Mouse (Mus musculus): ENCODE results near the gene Ttpal. TPM values are rescaled to one million over a fixed set of nuclear protein-coding genes. Genes with fewer than 3 reads are reported as not detected.

Ttpal gene
- polyA plus RNA-seq, 1 experiment from 2014 or later, result 35.7 TPM

DNA sequence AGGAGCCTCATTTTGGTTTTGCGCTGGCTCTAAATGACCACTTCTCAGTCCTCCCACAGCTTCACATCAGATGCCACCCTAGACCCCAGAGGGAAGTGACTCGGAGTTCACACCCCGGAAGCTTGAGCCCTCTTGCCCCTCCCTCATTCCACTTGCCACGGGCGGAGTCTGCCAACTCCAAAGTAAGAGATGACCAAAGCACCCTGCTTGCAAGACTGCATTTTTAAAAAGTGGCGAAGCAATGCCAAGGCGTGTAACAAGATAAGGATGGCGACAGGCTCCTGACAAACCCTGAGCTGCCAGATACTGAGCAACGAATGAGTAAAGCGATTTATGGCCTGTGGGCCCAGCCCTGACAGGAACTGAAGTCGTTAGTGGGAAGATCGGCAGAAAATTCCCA lies 11.9 kb upstream of the Ttpal start:
- H3K4me3 ChIP-seq (ENCODE audit: low read length), result no peak overlapping the region
- H3K9ac ChIP-seq (replicated peaks; ENCODE audit: low read length), result no peak overlapping the region
- H3K27ac ChIP-seq (ENCODE audit: low read length), result no peak overlapping the region
- H3K9me3 ChIP-seq (ENCODE audit: low read length), result no peaks in the 10 kb centered on the region
- WGBS, result 57% methylated on average over 12 of the region's 12 CpGs
- no peaks in the 10 kb centered on the region for H3K36me3 ChIP-seq (ENCODE audit: insufficient read depth, low read length)
- H3K27me3 ChIP-seq (ENCODE audit: insufficient read depth, low read length), result no peaks in the 10 kb centered on the region
- H3K4me2 ChIP-seq (replicated peaks; ENCODE audit: low read depth, low read length), result no peak overlapping the region
- ATAC-seq (ENCODE audit: low FRiP score, low TSS enrichment), result no peak
- H3K4me1 ChIP-seq (ENCODE audit: insufficient read depth, low read length), result peaks cover 5% of the 10 kb centered on the region

GRCm38 (mm10) chr2:163590996-163591395 lies 11.1 kb upstream of the Ttpal start:
- Histone ChIP-seq H3K4me2 (replicated peaks; ENCODE audit: low read depth, low read length) (no peak overlapping the region), H3K27me3 (ENCODE audit: insufficient read depth, low read length) (no peaks in the 10 kb centered on the region), H3K9ac (replicated peaks; ENCODE audit: low read length) (no peak overlapping the region), H3K9me3 (ENCODE audit: low read length) (no peaks in the 10 kb centered on the region), H3K4me1 (ENCODE audit: insufficient read depth, low read length) (peaks cover 10% of the 10 kb centered on the region), H3K27ac (ENCODE audit: low read length) (no peak overlapping the region), H3K36me3 (ENCODE audit: insufficient read depth, low read length) (no peaks in the 10 kb centered on the region), H3K4me3 (ENCODE audit: low read length) (no peak overlapping the region)
- WGBS, result 73% methylated on average over 5 of the region's 5 CpGs
- ATAC-seq (ENCODE audit: low FRiP score, low TSS enrichment), result no peak

- 79% methylated on average over 1 of the region's 1 CpGs for WGBS
- H3K4me3 ChIP-seq (ENCODE audit: low read length), result no peak overlapping the region
Measured at GRCm38 (mm10) chr2:163592084-163592483, 10.0 kb upstream of the Ttpal start.

DNA sequence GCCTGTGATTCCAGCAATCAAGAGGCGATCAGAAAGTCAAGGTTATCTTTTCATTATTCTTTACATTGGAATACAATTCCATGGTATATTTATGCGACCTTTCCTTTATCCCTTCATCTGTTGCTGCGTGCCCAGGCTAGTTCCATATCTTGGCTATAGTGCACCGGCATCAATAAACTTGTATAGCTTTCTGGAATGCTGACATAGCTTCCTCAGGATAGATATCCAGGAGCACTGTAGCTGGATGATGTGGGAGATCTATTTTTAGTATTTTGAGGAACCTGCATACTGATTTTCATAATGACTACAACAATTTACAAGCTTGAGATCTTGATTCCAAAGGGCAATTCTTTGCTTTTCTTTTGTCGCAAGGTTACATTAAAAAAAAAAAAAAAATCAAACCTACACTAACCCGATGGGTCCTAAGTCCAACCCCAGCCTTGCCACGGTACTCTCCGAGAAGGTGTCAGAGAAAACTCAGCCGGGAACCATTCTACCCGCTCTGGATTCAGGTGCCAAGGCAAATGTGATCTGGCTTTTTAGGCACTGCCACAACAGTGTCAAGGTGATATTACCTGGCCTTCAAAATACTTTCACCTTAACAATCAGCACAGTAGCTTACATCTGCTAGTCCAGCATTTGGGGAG lies 8.4 kb upstream of the Ttpal start:
- peaks cover 16% of the 10 kb centered on the region for H3K4me1 ChIP-seq (ENCODE audit: insufficient read depth, low read length)
- H3K27me3 ChIP-seq (ENCODE audit: insufficient read depth, low read length), result no peaks in the 10 kb centered on the region
- no peak overlapping the region for H3K4me3 ChIP-seq (ENCODE audit: low read length)
- no peak overlapping the region for H3K4me2 ChIP-seq (replicated peaks; ENCODE audit: low read depth, low read length)
- no peak overlapping the region for H3K27ac ChIP-seq (ENCODE audit: low read length)
- no peaks in the 10 kb centered on the region for H3K36me3 ChIP-seq (ENCODE audit: insufficient read depth, low read length)
- H3K9me3 ChIP-seq (ENCODE audit: low read length), result no peaks in the 10 kb centered on the region
- ATAC-seq (ENCODE audit: low FRiP score, low TSS enrichment), result no peak
- WGBS, result 85% methylated on average over 10 of the region's 10 CpGs
- H3K9ac ChIP-seq (replicated peaks; ENCODE audit: low read length), result no peak overlapping the region

More at GRCm38 (mm10) chr2:163592084-163592483, 10.0 kb upstream of the Ttpal start:
- no peak for ATAC-seq (ENCODE audit: low FRiP score, low TSS enrichment)
- no peaks in the 10 kb centered on the region for H3K27me3 ChIP-seq (ENCODE audit: insufficient read depth, low read length)
- no peaks in the 10 kb centered on the region for H3K36me3 ChIP-seq (ENCODE audit: insufficient read depth, low read length)
- no peak overlapping the region for H3K27ac ChIP-seq (ENCODE audit: low read length)
- H3K4me2 ChIP-seq (replicated peaks; ENCODE audit: low read depth, low read length), result no peak overlapping the region
- no peaks in the 10 kb centered on the region for H3K9me3 ChIP-seq (ENCODE audit: low read length)
- peaks cover 16% of the 10 kb centered on the region for H3K4me1 ChIP-seq (ENCODE audit: insufficient read depth, low read length)
- H3K9ac ChIP-seq (replicated peaks; ENCODE audit: low read length), result no peak overlapping the region

GRCm38 (mm10) chr2:163595119-163595518 lies 7.0 kb upstream of the Ttpal start:
- WGBS, result 14% methylated on average over 2 of the region's 2 CpGs
- peak overlapping the region; percentile 71 for H3K27ac ChIP-seq (ENCODE audit: low read length)
- 0 out of 2 replicates have a peak, but pooled peaks have one; percentile 47 for ATAC-seq (ENCODE audit: low FRiP score, low TSS enrichment)
- no peaks in the 10 kb centered on the region for H3K27me3 ChIP-seq (ENCODE audit: insufficient read depth, low read length)
- H3K4me1 ChIP-seq (ENCODE audit: insufficient read depth, low read length), result peaks cover 16% of the 10 kb centered on the region
- no peak overlapping the region for H3K4me3 ChIP-seq (ENCODE audit: low read length)
- H3K9me3 ChIP-seq (ENCODE audit: low read length), result no peaks in the 10 kb centered on the region
- no peak overlapping the region for H3K9ac ChIP-seq (replicated peaks; ENCODE audit: low read length)
- no peak overlapping the region for H3K4me2 ChIP-seq (replicated peaks; ENCODE audit: low read depth, low read length)
- H3K36me3 ChIP-seq (ENCODE audit: insufficient read depth, low read length), result no peaks in the 10 kb centered on the region

DNA sequence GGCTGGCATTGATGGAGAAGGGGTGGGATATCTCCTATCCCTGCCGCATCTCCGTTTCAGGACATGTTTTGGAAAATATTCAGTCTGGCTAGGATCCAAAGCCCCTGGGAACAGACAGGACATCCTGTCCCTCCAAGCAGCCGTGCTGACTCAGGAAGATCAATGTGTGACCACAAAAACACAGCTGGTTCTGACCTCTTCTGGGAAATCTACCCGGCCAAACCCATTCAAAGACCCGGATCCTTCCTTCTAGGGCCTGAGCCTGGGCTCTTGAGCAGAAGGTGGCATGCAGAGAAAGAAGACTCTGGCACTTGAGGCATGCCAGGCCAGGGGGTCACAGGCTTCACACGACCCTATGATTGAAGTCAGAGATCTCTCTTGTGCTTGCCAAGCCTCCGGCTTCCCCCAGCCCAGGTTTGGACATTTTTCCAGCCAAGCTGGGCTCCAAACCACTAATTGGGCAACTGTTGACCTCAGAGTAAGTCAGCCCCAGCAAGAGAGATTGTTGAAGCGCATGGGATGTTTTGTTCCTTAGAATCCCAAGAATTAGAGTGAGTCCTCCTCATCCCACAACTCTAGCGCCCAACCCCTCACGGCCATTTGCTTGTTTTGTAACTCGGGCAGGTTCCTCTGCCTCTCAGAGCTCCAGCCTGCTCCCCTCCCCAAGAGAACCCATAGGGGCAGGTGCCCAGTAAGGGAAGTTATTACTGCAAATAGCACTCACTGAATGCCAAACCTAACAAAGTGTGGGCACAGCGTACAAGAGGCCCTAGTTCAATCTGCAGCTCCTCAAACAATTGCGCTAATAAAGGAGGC lies 5.8 kb upstream of the Ttpal start:
- no peak overlapping the region for H3K9ac ChIP-seq (replicated peaks; ENCODE audit: low read length)
- peaks cover 16% of the 10 kb centered on the region for H3K4me1 ChIP-seq (ENCODE audit: insufficient read depth, low read length)
- no peaks in the 10 kb centered on the region for H3K9me3 ChIP-seq (ENCODE audit: low read length)
- no peak overlapping the region for H3K4me2 ChIP-seq (replicated peaks; ENCODE audit: low read depth, low read length)
- H3K27me3 ChIP-seq (ENCODE audit: insufficient read depth, low read length), result no peaks in the 10 kb centered on the region
- ATAC-seq (ENCODE audit: low FRiP score, low TSS enrichment), result peak; percentile 53
- H3K36me3 ChIP-seq (ENCODE audit: insufficient read depth, low read length), result no peaks in the 10 kb centered on the region
- H3K27ac ChIP-seq (ENCODE audit: low read length), result peak overlapping the region; percentile 71
- 55% methylated on average over 13 of the region's 13 CpGs for WGBS
- no peak overlapping the region for H3K4me3 ChIP-seq (ENCODE audit: low read length)

- H3K36me3 ChIP-seq (ENCODE audit: insufficient read depth, low read length), result no peaks in the 10 kb centered on the region
- H3K4me1 ChIP-seq (ENCODE audit: insufficient read depth, low read length), result peaks cover 19% of the 10 kb centered on the region
- no peaks in the 10 kb centered on the region for H3K9me3 ChIP-seq (ENCODE audit: low read length)
- H3K4me2 ChIP-seq (replicated peaks; ENCODE audit: low read depth, low read length), result no peak overlapping the region
- H3K4me3 ChIP-seq (ENCODE audit: low read length), result no peak overlapping the region
- H3K9ac ChIP-seq (replicated peaks; ENCODE audit: low read length), result no peak overlapping the region
- no peak for ATAC-seq (ENCODE audit: low FRiP score, low TSS enrichment)
- WGBS, result 59% methylated on average over 3 of the region's 3 CpGs
- H3K27ac ChIP-seq (ENCODE audit: low read length), result peak overlapping the region; percentile 21; the same call in 1 of the 2 replicates
- no peaks in the 10 kb centered on the region for H3K27me3 ChIP-seq (ENCODE audit: insufficient read depth, low read length)
Measured at GRCm38 (mm10) chr2:163596873-163597155, 5.3 kb upstream of the Ttpal start.

- Histone ChIP-seq H3K9ac (replicated peaks; ENCODE audit: low read length) (no peak overlapping the region), H3K36me3 (ENCODE audit: insufficient read depth, low read length) (no peaks in the 10 kb centered on the region), H3K27ac (ENCODE audit: low read length) (no peak overlapping the region), H3K4me2 (replicated peaks; ENCODE audit: low read depth, low read length) (no peak overlapping the region), H3K9me3 (ENCODE audit: low read length) (no peaks in the 10 kb centered on the region), H3K27me3 (ENCODE audit: insufficient read depth, low read length) (no peaks in the 10 kb centered on the region), H3K4me1 (ENCODE audit: insufficient read depth, low read length) (peaks cover 20% of the 10 kb centered on the region), H3K4me3 (ENCODE audit: low read length) (no peak overlapping the region)
- ATAC-seq (ENCODE audit: low FRiP score, low TSS enrichment), result no peak
- 58% methylated on average over 4 of the region's 4 CpGs for WGBS
Measured at GRCm38 (mm10) chr2:163597661-163598060, 4.5 kb upstream of the Ttpal start.

- no peak overlapping the region for H3K9ac ChIP-seq (replicated peaks; ENCODE audit: low read length)
- ATAC-seq (ENCODE audit: low FRiP score, low TSS enrichment), result no peak
- peaks cover 25% of the 10 kb centered on the region for H3K4me1 ChIP-seq (ENCODE audit: insufficient read depth, low read length)
- no peak overlapping the region for H3K27ac ChIP-seq (ENCODE audit: low read length)
- no peaks in the 10 kb centered on the region for H3K36me3 ChIP-seq (ENCODE audit: insufficient read depth, low read length)
- 6% methylated on average over 1 of the region's 1 CpGs for WGBS
- H3K4me3 ChIP-seq (ENCODE audit: low read length), result no peak overlapping the region
- no peaks in the 10 kb centered on the region for H3K27me3 ChIP-seq (ENCODE audit: insufficient read depth, low read length)
- no peak overlapping the region for H3K4me2 ChIP-seq (replicated peaks; ENCODE audit: low read depth, low read length)
- H3K9me3 ChIP-seq (ENCODE audit: low read length), result no peaks in the 10 kb centered on the region
Measured at GRCm38 (mm10) chr2:163599226-163599625, 2.9 kb upstream of the Ttpal start.

DNA sequence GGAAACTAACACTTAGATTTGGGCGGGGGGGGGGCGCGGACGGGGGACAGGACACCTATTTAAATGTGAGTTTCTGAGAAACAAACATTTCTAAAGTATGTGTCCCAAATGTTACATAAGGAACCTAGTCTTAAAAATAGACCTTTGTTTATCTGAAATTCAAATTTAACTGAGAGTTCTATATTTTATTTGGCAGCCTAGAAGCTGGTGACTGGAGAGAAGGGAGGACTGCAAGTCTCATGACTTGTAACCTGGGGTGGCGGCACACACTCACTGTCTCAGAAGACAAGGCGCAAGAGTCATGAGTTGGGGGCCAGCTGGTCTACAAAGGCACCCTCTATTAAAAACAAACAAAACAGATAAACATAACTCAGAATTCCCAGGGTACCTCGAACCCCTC lies 1.0 kb upstream of the Ttpal start:
- WGBS, result 83% methylated on average over 7 of the region's 7 CpGs
- Histone ChIP-seq H3K4me1 (ENCODE audit: insufficient read depth, low read length) (peaks cover 14% of the 10 kb centered on the region; the same call in 1 of the 2 replicates), H3K9me3 (ENCODE audit: low read length) (no peaks in the 10 kb centered on the region), H3K27ac (ENCODE audit: low read length) (no peak overlapping the region), H3K27me3 (ENCODE audit: insufficient read depth, low read length) (no peaks in the 10 kb centered on the region), H3K36me3 (ENCODE audit: insufficient read depth, low read length) (no peaks in the 10 kb centered on the region), H3K9ac (replicated peaks; ENCODE audit: low read length) (no peak overlapping the region), H3K4me3 (ENCODE audit: low read length) (no peak overlapping the region), H3K4me2 (replicated peaks; ENCODE audit: low read depth, low read length) (no peak overlapping the region)
- no peak for ATAC-seq (ENCODE audit: low FRiP score, low TSS enrichment)

Measured in kidney, embryonic 16.5 days (tissue).